Mouse (Mus musculus) frontal cortex, adult (tissue): ENCODE measurements at regions not wholly inside any gene's neighbourhood (a gene's known extent, or its start where the extent isn't known, plus 50 kb on each side); places are given as distances from the start of the nearest gene placed in this dataset.

Source experiments
- ATAC-seq: cut with Nextera tagmentation; 2 replicates; pipeline ENCODE4 v1.9.2; 2017; ENCODE audit warnings: mild to moderate bottlenecking, moderate library complexity, mixed read lengths; ENCODE audit not compliant: low TSS enrichment

- ATAC-seq: no peak
Observed at GRCm38 (mm10) chr16:29991876-29992380, 72.3 kb upstream of the Hes1 start.

- no peak for ATAC-seq
Observed at GRCm38 (mm10) chr16:29993111-29993510, 71.1 kb upstream of the Hes1 start.

- no peak for ATAC-seq
Observed at GRCm38 (mm10) chr16:29993535-29993934, 70.6 kb upstream of the Hes1 start.

- ATAC-seq: no peak; the same call in 1 of the 2 replicates
Observed at GRCm38 (mm10) chr16:29996139-29997069, 67.8 kb upstream of the Hes1 start.

GRCm38 (mm10) chr16:30000166-30000565 is 64.0 kb upstream of the Hes1 start:
- no peak for ATAC-seq

- ATAC-seq: no peak
Observed at GRCm38 (mm10) chr16:30005124-30005523, 59.1 kb upstream of the Hes1 start.

- no peak for ATAC-seq
Observed at GRCm38 (mm10) chr16:30006826-30007225, 57.4 kb upstream of the Hes1 start.

GRCm38 (mm10) chr16:30008451-30009357 is 55.5 kb upstream of the Hes1 start:
- peak; percentile 86 for ATAC-seq

- ATAC-seq: peak; percentile 5; the same call in 1 of the 2 replicates
Observed at GRCm38 (mm10) chr16:30009521-30010186, 54.5 kb upstream of the Hes1 start.

- no peak for ATAC-seq
Observed at GRCm38 (mm10) chr16:30013123-30013522, 51.1 kb upstream of the Hes1 start.

GRCm38 (mm10) chr16:30013943-30014342 is 50.2 kb upstream of the Hes1 start:
- ATAC-seq: no peak
